Mouse (Mus musculus) midbrain, embryonic 10.5 days (tissue): Measurements from ENCODE around the gene Lca5. TPM values are rescaled to one million over a fixed set of nuclear protein-coding genes. Genes with fewer than 3 reads are reported as not detected.

Source experiments
- DNase-seq: peaks from one replicate; pipeline ENCODE4 v3.0.0-alpha.2; 2017; ENCODE audit warnings: low spot score
- H3K27ac ChIP-seq: fragments of 300-500 bp; sonication (generic); replicated peaks from 2 replicates; pipeline ENCODE4 v1.5.1; 2016; ENCODE audit warnings: mild to moderate bottlenecking
- H3K27me3 ChIP-seq: fragments of 300-500 bp; sonication (generic); 2 replicates; pipeline ENCODE4 v1.6.1; 2016; ENCODE audit warnings: low read depth, mild to moderate bottlenecking; ENCODE audit not compliant: poor library complexity, severe bottlenecking
- H3K36me3 ChIP-seq: fragments of 300-500 bp; sonication (generic); 2 replicates; pipeline ENCODE4 v1.6.1; 2016; ENCODE audit warnings: mild to moderate bottlenecking, moderate library complexity
- H3K4me1 ChIP-seq: fragments of 300-500 bp; sonication (generic); 2 replicates; pipeline ENCODE4 v1.6.1; 2016
- H3K4me3 ChIP-seq: fragments of 300-500 bp; sonication (generic); 2 replicates; pipeline ENCODE4 v1.5.1; 2016; ENCODE audit warnings: mild to moderate bottlenecking, moderate library complexity
- H3K9me3 ChIP-seq: fragments of 300-500 bp; sonication (generic); replicated peaks from 2 replicates; pipeline ENCODE4 v1.6.1; 2016; ENCODE audit warnings: mild to moderate bottlenecking
- WGBS: fragments of 180-500 bp; shearing (Covaris S2); methylation state at CpG from one replicate; pipeline ENCODE4 v1.1.7; 2016; 5-methylcytosine and 5-hydroxymethylcytosine counted together
- polyA plus RNA-seq: library from polyadenylated mRNA; unstranded; fragments of >200 nt; fragmentation: Nextera tagmentation; extraction: Ambion mirVana; gene quantifications from 2 replicates; pipeline ENCODE4 v1.2.1, GENCODE M21; 2016

Gene Lca5
- polyA plus RNA-seq, 1 experiment from 2014 or later, result 19.9 TPM

DNA sequence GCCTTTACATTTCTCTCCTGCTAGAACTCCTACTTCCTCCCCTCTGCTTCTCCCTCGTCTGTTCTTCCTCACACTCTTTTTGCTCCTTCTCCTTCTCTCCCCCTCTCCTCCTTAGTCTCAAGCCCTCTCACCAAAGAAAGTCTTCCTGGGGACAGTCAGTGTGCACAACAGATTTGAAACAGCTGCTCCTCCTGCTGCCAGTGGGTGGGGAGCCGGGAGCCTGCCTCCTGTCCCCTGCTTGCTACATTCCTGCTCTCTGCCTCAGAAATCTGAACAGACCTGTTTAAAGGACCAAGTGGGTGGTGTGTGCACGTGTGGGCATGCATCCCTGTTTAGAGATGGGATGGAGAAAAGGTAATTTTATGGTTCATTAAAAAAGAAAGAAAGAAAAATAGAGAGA, 91.4 kb downstream of the Lca5 start:
- H3K4me1 ChIP-seq, result peaks cover 27% of the 10 kb centered on the region
- H3K9me3 ChIP-seq, result no peaks in the 10 kb centered on the region
- WGBS, result 6% methylated on average over 3 of the region's 3 CpGs
- H3K36me3 ChIP-seq, result no peaks in the 10 kb centered on the region
- peak; percentile 52 for DNase-seq
- 0 out of 2 replicates have a peak, but pooled peaks cover 3% of the 10 kb centered on the region for H3K27me3 ChIP-seq
- H3K27ac ChIP-seq, result peak overlapping the region; percentile 69
- H3K4me3 ChIP-seq, result no peak overlapping the region

DNA sequence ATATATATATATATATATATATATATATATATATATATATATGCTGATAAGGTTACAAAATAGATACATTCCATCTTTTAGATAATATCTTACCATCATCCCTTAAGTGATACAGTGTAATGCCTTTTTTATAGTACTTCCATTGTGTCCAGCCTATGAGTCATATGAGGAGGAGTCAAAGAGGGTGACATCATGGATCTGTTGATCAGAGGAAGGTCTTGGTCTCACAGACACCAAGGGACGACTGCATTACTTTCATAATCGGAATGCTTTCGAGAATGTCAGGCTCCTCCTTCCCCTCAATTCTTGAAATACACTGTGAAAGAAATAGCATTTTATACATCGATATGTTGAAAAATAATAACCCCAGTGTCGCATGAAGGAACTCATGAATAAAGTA, 93.4 kb downstream of the Lca5 start:
- H3K27ac ChIP-seq, result no peak overlapping the region
- H3K4me3 ChIP-seq, result no peak overlapping the region
- no peaks in the 10 kb centered on the region for H3K9me3 ChIP-seq
- no peaks in the 10 kb centered on the region for H3K36me3 ChIP-seq
- H3K4me1 ChIP-seq, result peaks cover 27% of the 10 kb centered on the region
- no peak for DNase-seq
- 92% methylated on average over 5 of the region's 5 CpGs for WGBS
- 0 out of 2 replicates have a peak, but pooled peaks cover 3% of the 10 kb centered on the region for H3K27me3 ChIP-seq

DNA sequence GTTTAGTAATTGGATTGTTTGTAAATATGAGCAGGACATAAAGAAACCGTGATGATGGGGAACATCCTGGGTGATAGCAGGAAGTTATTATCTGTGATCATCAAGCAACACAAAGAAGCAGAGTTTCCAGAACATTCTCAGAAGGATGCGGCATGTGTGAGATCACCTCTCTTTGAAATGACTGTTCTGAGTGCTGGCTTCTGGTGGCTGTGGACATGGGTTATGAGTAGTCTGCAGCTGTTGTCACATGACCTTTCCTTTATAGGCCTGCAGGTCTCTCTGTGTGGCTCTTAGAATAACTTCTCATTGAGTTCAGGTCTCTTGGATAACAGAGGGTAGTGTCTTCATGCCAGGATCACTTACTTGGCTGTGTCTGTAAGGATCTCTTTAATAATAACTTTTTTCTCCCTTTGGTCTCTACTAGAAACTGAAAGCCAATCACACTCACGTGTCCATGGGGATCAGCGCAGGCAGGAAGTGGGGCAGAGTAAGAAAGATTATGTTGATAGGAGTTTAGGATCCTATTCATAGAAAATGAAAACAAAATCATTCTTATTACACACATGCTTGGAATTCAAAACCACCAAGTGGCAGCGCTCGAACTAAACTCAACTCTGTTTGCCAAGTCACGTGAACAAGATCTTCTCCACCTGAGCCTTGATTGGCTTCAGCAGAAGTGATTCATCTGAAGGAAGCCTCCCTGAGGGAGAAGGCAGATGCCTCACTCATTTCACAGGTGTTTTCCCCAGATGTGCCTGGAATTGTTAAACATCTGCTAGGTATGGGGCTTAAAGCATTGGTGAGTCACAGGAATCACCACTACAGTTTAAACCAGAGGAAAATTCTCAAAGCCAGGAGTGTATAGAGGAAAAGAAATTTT, 98.2 kb downstream of the Lca5 start:
- DNase-seq, result no peak
- 90% methylated on average over 7 of the region's 7 CpGs for WGBS
- H3K27me3 ChIP-seq, result no peaks in the 10 kb centered on the region
- no peaks in the 10 kb centered on the region for H3K9me3 ChIP-seq
- H3K4me3 ChIP-seq, result no peak overlapping the region
- no peaks in the 10 kb centered on the region for H3K4me1 ChIP-seq
- H3K36me3 ChIP-seq, result no peaks in the 10 kb centered on the region
- H3K27ac ChIP-seq, result no peak overlapping the region

Other genes with a start within 250 kb of the Lca5 start
- gene Sh3bgrl2, start 107.2 kb upstream of the Lca5 start, polyA plus RNA-seq, result 8.5 and 11.0 TPM in 2 replicates